Mouse (Mus musculus) thymus, postnatal 10 days (tissue): Measurements from ENCODE around the gene Atp6v0a1.
A peak's percentile ranks its signal among the peaks of the same experiment; 100 is the strongest.

Experiments
- DNase-seq, 2 experiments: peaks; one replicate each; pipeline ENCODE4 v3.0.0; 2021; ENCODE audit warnings: low spot score in 2 of 2

Atp6v0a1 gene

GRCm38 (mm10) chr11:101009046-101009887, at the start of gene Atp6v0a1:
Gene Atp6v0a1 (plus strand): TSS chr11:101009452.
- peak; percentile 93 for DNase-seq

- DNase-seq: peak in 1 of 2 experiments; percentile 74
Observed at GRCm38 (mm10) chr11:100959464-100959810, 49.8 kb upstream of the Atp6v0a1 start.

GRCm38 (mm10) chr11:100959826-100960225, 49.4 kb upstream of the Atp6v0a1 start:
- no peak for DNase-seq

DNA sequence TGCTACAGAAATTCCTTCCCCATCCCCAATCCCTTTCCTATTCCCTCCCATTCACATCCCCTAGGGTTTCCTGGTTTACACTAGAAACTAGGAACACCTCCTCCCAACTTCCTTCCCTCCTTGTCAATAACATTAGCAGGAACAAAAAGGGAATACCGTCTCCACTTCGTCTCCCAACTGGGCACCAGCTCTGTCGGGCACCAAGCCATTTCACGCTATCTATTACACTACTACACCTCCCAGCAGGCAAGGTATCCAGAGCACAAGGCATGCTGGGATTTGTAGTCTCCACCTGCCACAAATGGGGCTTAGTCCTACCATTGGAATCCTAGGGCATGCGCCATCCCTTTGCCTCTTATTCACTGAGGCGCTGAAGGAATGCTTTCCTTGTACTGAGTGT, 48.7 kb upstream of the Atp6v0a1 start:
- DNase-seq: no peak

DNA sequence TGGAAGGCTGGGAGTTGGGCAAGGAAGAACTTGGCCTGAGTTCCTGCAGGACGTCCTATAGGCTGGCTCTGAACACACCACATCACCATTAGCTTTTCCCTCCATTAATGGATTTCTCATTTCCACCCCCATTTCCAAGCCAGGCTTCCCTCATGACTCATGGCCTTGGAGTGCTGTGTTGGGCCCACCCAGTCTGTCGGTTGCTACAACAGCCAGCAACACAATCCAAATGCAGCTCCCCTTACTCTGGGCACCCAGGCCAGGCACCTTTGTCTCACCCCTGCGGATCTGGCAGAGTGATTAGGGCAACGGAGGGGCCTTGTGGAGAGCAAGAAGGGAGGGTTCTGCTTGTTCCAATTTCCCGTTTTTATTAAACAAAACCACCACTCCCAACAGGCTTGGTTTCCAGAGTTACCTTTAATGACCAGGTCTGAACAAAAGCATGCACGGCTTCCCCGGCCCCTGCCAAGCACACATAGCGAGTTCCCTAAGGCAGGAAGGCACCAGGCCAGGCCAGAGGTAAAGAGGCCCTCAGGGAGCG, 46.8 kb upstream of the Atp6v0a1 start:
- DNase-seq: no peak

DNA sequence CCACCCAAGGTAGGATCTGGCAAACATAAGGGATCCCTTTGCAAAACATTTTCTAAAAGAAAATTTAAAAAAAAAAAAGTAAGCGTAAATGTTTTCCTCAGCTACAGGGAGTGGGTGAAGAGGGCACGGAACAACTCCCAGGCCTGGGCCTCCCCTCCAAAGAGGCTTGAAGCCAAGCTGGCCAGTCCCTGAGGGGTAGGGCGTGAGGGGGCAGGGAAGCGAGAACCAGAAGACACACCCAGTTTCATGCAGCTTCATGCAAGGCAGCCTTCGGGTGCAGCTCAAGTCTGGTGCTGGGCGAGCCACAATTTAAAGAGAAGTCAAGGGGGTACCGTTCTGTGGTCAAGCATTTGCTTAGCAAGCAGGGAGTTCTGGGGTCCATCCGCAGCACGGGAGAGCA, 45.6 kb upstream of the Atp6v0a1 start:
- no peak for DNase-seq

DNA sequence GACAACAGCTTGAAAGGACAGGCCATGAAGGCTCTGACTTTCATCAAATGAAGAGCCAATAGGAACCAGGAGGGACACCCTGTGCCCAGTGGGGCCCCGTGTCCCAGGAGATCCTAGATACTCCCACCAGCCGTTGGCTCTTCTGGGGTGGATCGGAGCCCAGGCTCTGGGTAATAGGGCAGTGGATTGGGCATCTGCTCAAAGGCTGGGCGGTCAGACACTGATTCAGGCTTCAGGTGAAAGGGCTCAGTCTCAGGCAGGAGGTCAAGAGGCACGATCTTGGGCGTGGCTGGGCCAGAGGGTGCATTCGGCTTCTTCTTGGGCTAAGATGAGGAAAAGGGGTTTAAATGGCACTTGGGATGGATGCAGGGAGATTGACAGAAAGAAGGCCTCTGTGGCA, 45.1 kb upstream of the Atp6v0a1 start:
- no peak for DNase-seq

DNA sequence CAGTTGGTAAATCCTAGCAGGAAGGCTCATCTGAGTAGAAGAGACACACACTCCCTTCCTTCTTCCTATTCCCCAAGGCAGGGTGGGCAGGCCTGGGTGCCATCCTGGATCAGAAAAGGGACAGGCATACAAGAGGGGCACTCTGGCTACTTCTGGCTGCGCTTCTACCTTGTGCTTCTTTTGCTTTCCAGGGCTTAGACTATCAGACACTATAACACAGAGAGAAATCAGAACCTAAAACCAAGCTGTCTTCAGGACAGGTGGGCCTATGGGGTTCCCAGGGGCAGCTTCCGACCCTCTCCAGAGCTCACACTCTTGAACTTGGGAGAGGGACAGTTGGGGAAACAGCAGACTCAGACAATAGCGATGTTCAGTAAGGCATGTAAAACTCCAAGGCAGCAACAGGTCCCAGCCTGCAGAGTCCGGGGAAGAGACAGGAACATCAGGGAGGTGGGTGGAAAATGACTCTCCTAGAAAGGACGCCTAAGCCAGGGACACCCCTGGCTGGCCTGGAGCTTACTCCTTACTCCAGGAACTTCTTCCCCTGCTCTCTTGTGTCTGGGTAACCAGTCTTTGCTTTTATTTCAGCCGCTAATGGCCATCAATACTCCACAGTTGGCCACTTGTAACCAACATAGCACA, 44.2 kb upstream of the Atp6v0a1 start:
- DNase-seq: no peak

- DNase-seq: no peak
Observed at GRCm38 (mm10) chr11:100965760-100966159, 43.5 kb upstream of the Atp6v0a1 start.

GRCm38 (mm10) chr11:100967376-100967775, 41.9 kb upstream of the Atp6v0a1 start:
- no peak for DNase-seq

GRCm38 (mm10) chr11:100967881-100968420, 41.3 kb upstream of the Atp6v0a1 start:
- no peak for DNase-seq

DNA sequence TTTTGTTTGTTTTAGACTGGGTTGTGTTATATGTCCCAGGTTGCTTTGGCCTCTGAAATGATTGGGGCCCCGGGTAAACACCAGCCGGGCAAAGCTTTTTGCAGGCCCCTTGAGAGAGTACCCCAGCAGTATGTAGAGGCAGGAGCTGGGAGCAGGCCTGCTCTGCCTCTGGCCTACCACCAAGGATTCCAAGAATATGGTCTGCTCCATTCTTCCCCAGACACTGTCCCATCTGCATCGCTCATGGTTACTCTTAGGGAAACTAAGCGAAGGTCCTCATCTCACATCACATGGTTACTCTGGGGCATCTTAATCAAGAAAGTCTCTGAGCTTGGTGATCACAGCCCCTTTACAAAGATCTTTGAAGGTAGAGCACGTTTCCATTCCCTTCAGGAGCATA, 40.8 kb upstream of the Atp6v0a1 start:
- DNase-seq: no peak

GRCm38 (mm10) chr11:100969189-100969743, 40.0 kb upstream of the Atp6v0a1 start:
- DNase-seq: no peak

- DNase-seq: no peak
Observed at GRCm38 (mm10) chr11:100969744-100970556, 39.3 kb upstream of the Atp6v0a1 start.

GRCm38 (mm10) chr11:100970557-100970937, 38.7 kb upstream of the Atp6v0a1 start, which contains the start of gene Cavin1:
Gene Cavin1 (minus strand): TSS chr11:100970887.
- DNase-seq: no peak

GRCm38 (mm10) chr11:100971455-100971854, 37.8 kb upstream of the Atp6v0a1 start:
- DNase-seq: no peak

- DNase-seq: no peak
Observed at GRCm38 (mm10) chr11:100973245-100973644, 36.0 kb upstream of the Atp6v0a1 start.

DNA sequence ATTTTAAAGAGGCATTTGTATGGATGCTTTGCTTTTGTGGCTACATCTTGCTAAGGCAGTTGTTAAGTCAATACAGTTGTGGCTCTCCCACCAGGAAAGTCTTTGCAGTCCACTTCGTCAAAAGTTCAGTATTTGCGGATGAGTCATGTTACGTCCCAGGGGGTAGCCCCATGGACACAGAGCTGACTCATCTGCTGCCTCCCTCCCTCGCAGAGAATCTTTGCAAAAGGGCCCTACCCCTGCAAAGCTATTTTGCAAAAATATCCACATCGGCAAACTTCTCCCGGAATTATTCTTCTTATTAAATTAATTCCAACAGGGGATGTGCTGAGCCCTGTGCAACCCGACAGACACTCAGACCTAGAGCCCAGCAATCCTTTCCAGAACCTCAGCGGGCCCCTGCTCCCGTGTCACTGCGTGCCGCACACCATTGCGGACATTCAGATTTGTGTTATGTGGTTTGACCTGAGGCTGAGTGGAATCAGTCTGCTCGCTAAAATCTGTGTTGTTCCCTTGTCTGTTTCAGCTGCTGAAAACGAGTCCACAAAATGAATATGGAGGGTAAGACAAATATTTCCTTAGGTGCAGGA, 34.8 kb upstream of the Atp6v0a1 start:
- no peak for DNase-seq

DNA sequence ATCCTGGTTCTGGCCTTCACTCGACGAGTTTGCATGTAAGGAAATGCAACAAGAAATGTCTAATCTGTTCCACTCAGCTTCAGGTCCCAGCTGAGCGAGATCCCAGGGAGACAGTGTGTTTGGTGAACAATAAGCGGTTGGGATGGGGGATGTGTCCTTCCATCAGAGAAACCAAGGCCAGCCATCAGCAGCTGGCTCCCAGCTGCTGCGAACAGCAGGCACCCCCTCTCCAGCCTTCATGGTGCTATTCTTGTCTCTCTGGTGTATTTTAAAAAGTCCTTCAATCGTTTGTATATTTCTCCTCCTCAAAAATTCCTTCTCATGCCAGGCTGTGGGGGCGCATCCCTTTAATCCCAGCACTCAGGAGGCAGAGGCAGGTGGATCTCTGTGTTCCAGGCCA, 34.0 kb upstream of the Atp6v0a1 start:
- DNase-seq: no peak

DNA sequence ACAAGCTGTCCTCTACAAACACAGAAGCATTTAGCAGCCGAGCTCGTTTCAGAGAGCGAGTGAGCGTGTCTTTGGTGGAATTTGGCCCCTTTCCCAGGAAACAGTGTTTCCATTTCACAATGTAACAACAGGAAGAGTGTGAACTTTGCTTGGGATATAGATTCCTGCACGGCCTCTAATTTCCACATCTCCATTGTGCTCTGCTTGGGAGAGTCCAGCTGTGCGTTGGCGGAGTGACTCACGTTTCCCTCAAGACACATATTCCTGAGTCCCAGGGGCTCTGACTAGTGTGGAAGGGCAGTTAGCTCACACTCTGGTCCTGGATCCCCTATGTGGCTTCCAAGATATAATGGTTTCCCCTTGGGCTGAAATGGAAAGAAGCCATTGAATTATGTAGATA, 29.4 kb upstream of the Atp6v0a1 start:
- no peak for DNase-seq

DNA sequence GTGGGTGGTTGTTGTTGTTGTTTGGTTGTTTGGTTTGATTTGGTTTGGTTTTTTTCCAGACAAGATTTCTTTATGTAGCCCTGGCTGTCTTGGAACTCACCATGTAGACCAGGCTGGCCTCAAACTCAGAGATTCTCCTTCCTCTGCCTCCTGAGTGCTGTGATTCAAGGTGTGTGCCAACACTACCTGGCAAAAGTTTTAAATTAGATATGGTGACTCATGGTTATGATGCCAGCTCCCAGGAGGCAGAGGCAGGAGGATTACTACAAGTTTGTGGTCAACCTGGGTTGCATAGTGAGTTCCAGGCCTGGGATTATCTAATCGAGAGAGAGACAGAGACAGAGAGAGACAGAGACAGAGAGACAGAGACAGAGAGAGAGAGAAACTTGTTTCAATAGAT, 28.8 kb upstream of the Atp6v0a1 start:
- DNase-seq: no peak
